Mouse (Mus musculus) left cerebral cortex, adult 9 months (tissue): ENCODE results near the gene Tspan15.

Experiments
- DNase-seq, 2 experiments: peaks; one replicate each; pipeline ENCODE4 v3.0.0; 2022; ENCODE audit warnings: low spot score in 2 of 2

Tspan15 gene

DNA sequence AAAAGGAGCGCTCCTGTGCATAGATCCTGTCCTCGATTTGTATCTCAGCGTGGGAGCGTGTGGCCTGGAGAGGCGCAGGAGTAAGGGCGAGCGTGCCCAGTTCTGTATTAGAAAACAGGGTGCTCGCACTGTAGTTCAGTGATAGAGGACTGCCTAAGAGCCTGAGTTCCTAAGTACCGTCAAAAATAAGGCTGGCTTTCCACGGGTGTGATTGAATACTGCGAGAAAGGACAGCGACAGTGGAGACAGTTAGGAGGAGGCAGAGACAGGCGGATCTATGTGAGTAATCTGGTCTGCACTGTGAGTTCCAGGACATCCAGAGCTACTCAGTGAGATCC is 313 bp upstream of the Tspan15 start:
- no peak for DNase-seq

- no peak for DNase-seq
Measured at GRCm38 (mm10) chr10:62228126-62228525, 2.9 kb downstream of the Tspan15 start.

GRCm38 (mm10) chr10:62225839-62226238 is 5.2 kb downstream of the Tspan15 start:
- DNase-seq: no peak

DNA sequence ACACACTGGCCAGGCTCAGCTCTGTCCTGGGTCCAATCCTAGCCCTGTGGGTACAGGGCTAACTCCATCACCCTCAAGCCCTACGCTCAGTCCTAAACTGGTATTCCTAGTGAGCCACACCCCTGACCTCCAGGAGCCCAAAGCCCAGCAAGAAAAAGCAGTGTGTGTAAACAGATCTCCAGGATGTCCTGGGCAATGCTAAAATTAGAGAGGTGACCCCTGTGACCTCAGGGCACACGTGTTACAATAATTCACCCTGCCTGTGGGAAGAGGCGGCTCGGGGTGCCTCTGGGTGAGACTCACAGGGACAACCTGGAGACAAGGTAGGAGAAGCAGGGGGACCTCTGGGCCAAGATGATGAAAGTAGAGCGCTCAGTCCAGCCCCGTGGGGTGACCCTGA is 6.8 kb downstream of the Tspan15 start:
- no peak for DNase-seq

GRCm38 (mm10) chr10:62222777-62223176 is 8.3 kb downstream of the Tspan15 start:
- no peak for DNase-seq

- DNase-seq: no peak
Measured at GRCm38 (mm10) chr10:62221647-62222046, 9.4 kb downstream of the Tspan15 start.

GRCm38 (mm10) chr10:62220732-62221514 is 10.1 kb downstream of the Tspan15 start:
- no peak for DNase-seq

GRCm38 (mm10) chr10:62218789-62219172 is 12.3 kb downstream of the Tspan15 start:
- DNase-seq: no peak

DNA sequence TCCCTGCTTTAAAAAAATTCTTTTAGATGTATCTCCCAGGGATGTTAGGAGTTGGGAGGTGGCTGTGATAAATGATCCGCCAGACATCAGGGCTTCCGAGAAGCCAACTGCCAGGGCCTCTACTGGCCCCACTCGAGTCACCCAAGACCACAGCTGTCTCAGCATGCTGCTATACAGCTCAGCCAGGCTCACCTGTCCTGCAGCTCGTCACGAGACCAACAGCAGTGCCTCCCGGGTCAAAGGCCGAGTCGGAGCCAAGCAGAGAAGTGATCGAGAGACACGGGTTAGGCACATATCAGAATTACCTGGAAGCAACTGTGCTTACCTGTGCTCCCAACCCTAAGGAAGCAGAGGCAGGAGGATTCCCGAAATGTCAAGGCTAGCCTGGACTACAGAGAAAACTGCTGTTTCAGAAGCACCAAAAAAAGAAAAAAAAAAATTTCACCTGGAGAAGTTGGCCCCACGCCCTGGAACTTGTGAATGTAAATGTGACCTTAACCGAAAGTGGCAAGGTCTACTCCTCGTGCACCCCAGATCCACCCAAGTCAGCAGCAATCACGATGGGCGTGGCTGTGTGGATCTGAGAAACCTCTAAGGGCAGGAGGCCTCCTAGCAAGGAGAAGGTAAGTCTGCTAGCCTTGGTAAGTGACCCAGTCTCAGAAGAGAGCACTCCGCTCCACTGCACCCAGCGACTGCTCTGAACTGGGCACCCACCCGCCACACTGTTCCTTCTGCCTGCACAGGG is 12.8 kb downstream of the Tspan15 start:
- no peak for DNase-seq

DNA sequence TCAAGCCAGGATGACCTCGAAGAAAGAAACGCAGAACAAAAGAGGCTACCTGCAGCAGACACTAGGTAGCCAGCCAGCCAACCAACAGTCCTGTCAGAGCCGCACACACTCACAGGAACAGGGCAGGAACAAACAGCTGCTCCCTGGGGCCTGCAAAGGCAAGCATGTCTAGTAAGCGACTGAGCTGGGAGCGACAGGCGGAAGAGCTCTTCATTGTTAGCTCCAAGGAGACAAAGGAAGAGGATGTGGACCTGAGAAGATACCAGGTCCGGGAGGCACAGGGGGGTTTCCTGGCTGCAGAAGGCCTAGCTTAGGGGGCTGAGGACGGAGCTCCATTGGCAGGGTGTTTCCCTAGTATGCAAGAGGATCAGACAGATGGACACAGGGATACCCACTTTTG is 13.9 kb downstream of the Tspan15 start:
- no peak for DNase-seq

DNA sequence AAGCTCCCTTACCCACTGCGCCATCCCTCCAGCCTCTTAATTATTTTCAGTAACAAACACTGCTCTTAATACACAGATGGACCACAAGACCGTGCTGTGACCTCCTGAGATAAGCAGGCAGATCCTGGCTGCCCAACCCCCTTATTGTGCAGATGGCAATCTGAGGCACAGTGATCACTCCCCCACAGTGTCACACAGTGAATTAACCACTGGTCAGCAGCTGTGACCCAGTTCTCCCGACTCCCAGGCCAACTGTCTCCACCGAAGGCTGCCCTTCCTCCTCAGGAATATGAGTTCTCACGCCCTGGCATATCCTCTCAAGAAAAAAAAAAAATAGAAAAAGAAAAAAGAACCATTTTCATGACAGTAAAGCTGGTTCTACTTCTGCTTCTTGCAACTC is 14.5 kb downstream of the Tspan15 start:
- DNase-seq: no peak

DNA sequence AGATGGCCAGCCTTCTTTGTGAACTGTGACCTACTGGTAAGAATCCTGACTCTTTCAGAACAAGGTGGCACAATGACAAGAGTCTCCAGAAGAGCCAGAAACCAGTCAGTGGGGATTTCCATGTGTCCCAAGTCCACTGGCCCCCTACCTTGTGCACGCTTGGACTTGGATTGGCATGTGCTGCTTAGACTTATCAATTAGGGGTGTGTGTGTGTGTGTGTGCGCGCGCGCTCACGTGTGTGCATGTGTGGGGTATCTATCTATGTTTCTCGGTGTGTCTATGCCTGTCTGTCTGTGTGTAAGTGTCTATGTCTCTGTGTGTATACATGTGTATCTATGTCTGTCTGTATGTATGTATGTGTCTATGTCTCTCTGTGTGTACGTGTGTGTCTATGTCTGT is 15.4 kb downstream of the Tspan15 start:
- DNase-seq: no peak

DNA sequence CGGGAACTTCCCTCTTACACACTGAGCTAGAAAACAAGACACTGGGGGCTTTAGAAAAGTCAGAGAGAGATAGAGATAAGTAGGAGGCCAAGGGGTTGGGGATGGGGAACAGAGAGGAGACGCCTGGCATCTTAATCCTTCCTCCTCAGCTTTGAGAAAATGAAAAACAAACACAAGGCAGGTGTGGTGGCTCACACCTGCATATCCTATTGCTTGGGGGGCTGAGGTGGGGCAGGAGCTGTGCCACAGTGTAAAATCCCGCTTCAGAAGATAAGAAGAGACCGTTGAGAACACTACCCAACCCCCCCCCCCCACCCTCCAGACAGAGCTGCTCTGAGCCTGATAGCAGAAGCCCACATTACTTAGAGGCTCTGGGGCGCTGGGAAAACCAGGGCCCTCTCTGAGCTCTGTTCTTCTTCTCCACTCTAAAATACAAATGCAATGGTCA is 15.9 kb downstream of the Tspan15 start:
- no peak for DNase-seq

- no peak for DNase-seq
Measured at GRCm38 (mm10) chr10:62211310-62211709, 19.7 kb downstream of the Tspan15 start.

DNA sequence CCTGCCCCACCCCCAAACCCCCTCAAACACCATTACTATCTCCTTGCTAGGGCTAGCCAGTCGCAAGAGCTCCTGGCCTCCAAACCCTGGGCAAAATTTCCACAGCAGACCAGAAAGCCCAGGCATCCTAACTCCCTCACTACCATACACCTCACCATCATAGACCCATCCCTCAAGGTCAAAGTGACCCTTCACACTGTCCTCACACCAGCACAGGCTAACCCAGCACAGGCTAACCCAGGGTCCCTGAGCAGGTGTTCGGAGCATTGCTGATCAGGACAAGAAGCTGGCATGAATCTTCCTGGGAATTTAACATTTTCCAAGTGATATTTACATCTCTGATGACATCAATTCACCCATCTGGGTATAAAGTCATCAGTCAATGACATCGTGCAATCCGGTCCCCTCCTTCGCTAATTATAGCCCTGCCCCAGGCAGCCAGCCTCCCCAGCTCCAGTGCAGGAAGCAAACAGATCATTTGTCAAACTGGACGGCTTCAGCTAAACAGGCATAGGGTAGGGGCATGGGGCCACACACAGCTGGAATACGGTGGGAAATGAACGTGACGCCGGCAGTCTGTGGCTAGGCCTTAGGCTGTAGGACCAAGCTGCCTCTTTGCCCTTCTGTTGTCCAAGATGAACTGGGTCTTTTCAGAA is 22.7 kb downstream of the Tspan15 start:
- no peak for DNase-seq

- DNase-seq: peak in 1 of 2 experiments; percentile 52
Measured at GRCm38 (mm10) chr10:62202574-62202973, 28.5 kb downstream of the Tspan15 start.

GRCm38 (mm10) chr10:62198891-62199290 is 32.2 kb downstream of the Tspan15 start:
- no peak for DNase-seq

GRCm38 (mm10) chr10:62197403-62197802 is 33.6 kb downstream of the Tspan15 start:
- no peak for DNase-seq

DNA sequence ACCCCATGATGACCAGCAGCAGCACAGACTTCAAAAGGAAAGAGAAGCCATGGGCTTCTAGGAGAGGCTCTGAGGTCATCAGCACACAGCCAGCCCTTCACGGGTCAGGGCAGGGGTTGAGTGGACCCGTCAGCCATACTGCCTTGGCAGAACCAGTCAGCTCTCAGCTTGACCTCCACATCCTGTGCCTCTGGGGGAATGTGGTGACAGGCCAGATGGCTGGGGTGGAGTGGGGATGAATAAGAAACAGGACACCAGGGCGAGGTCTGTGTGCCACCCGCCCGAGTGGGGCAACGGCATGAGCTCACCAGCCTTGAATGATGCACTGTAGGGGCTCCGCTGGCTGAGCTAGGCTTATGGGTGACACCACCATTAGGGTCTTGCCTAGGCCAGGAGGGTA is 35.7 kb downstream of the Tspan15 start:
- no peak for DNase-seq

GRCm38 (mm10) chr10:62194946-62195345 is 36.1 kb downstream of the Tspan15 start:
- no peak for DNase-seq

- DNase-seq: peak in 1 of 2 experiments; percentile 70
Measured at GRCm38 (mm10) chr10:62194461-62194860, 36.6 kb downstream of the Tspan15 start.

- no peak for DNase-seq
Measured at GRCm38 (mm10) chr10:62194043-62194442, 37.0 kb downstream of the Tspan15 start.

GRCm38 (mm10) chr10:62192701-62193157 is 38.3 kb downstream of the Tspan15 start:
- DNase-seq: peak in 1 of 2 experiments; percentile 77
